Mouse (Mus musculus) small intestine, adult 2 months (tissue): ENCODE data around the gene Siglec1. TPM values are rescaled to one million over a fixed set of nuclear protein-coding genes. Genes with fewer than 3 reads are reported as not detected.

Experiments used
- H3K27ac ChIP-seq: fragments of 200-500 bp; 2 replicates; pipeline ENCODE4 v1.5.1; 2012; ENCODE audit warnings: low read depth, low read length, control low read depth, inconsistent platforms; ENCODE audit not compliant: insufficient read depth
- H3K27me3 ChIP-seq: fragments of 200-500 bp; 2 replicates; pipeline ENCODE4 v1.6.1; 2012; ENCODE audit warnings: mild to moderate bottlenecking, moderate library complexity, low read length, inconsistent platforms; ENCODE audit not compliant: control insufficient read depth, insufficient read depth
- H3K36me3 ChIP-seq: fragments of 200-500 bp; 2 replicates; pipeline ENCODE4 v1.6.1; 2012; ENCODE audit warnings: mild to moderate bottlenecking, low read length, control low read depth, inconsistent platforms; ENCODE audit not compliant: control insufficient read depth, insufficient read depth
- H3K4me1 ChIP-seq: fragments of 200-500 bp; 2 replicates; pipeline ENCODE4 v1.6.1; 2012; ENCODE audit warnings: low read length, inconsistent platforms, mixed read lengths; ENCODE audit not compliant: control insufficient read depth, insufficient read depth, insufficient read length
- H3K4me3 ChIP-seq: fragments of 200-500 bp; 2 replicates; pipeline ENCODE4 v1.5.1; 2012; ENCODE audit warnings: low read depth, mild to moderate bottlenecking, control low read depth, inconsistent platforms, low read length, moderate library complexity
- CTCF ChIP-seq: fragments of 200-500 bp; IDR thresholded peaks from 2 replicates; pipeline ENCODE4 v1.5.1; 2012; ENCODE audit warnings: low read depth, mild to moderate bottlenecking, control low read depth, inconsistent platforms, low read length, moderate library complexity, mixed read lengths; ENCODE audit not compliant: insufficient replicate concordance, insufficient read length; ENCODE audit errors: extremely low read depth
- POLR2A ChIP-seq: fragments of 200-500 bp; IDR thresholded peaks from 2 replicates; pipeline ENCODE4 v1.6.1; 2012; ENCODE audit warnings: low read depth, mild to moderate bottlenecking, control low read depth, inconsistent platforms, low read length, moderate library complexity
- WGBS: fragments of 180-500 bp; shearing (Covaris S2); methylation state at CpG from one replicate; pipeline ENCODE4 v1.1.7; 2018; 5-methylcytosine and 5-hydroxymethylcytosine counted together
- polyA plus RNA-seq: library from polyadenylated mRNA; depleted of rRNA; stranded (reverse); fragments of >200 nt; gene quantifications from 2 replicates; pipeline ENCODE4 v1.2.3, GENCODE M21; 2012

The Siglec1 gene
- polyA plus RNA-seq, 1 experiment: 1.9 TPM

GRCm38 (mm10) chr2:131059377-131059776 is 27.2 kb downstream of the Siglec1 start:
- no peak overlapping the region for H3K4me3 ChIP-seq
- peaks cover 1% of the 10 kb centered on the region; the same call in 1 of the 2 replicates for H3K4me1 ChIP-seq
- peaks cover 17% of the 10 kb centered on the region for H3K27me3 ChIP-seq
- no peak overlapping the region for H3K27ac ChIP-seq
- H3K36me3 ChIP-seq: no peaks in the 10 kb centered on the region
- no peak for TF ChIP-seq POLR2A
- TF ChIP-seq CTCF: no peak
- 5% methylated on average over 1 of the region's 1 CpGs for WGBS

- WGBS: 94% methylated on average over 8 of the region's 8 CpGs
- Histone ChIP-seq H3K4me1 (peaks cover 5% of the 10 kb centered on the region; the same call in 1 of the 2 replicates), H3K36me3 (no peaks in the 10 kb centered on the region), H3K27me3 (peaks cover 24% of the 10 kb centered on the region), H3K27ac (no peak overlapping the region), H3K4me3 (no peak overlapping the region)
- TF ChIP-seq CTCF: no peak
- TF ChIP-seq POLR2A: no peak
These were observed 27.9 kb downstream of the Siglec1 start for GRCm38 (mm10) chr2:131058672-131059071.

DNA sequence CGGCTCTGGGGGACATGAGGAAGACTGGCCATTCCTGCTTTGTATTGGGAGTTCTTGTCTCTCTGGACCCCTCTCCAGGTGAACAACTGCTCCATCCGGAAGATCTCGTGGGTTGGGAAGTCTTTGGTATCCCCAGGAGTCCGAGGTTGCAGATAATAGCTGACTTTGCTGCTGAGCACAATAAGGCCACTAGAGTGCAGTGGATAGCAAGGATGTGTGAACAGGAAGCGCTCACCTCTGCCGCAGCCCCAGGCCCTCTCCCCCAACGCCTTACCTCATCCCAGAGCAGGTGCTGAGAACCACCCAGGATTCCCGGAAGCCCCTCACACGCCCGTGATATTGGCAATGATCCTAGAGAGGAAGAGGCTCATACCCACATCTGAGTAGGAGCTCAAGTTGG is 30.4 kb downstream of the Siglec1 start:
- peaks cover 5% of the 10 kb centered on the region; the same call in 1 of the 2 replicates for H3K4me1 ChIP-seq
- no peak; the same call in 1 of the 2 replicates for TF ChIP-seq CTCF
- no peak for TF ChIP-seq POLR2A
- no peaks in the 10 kb centered on the region for H3K36me3 ChIP-seq
- no peak overlapping the region for H3K4me3 ChIP-seq
- H3K27ac ChIP-seq: no peak overlapping the region
- H3K27me3 ChIP-seq: peaks cover 26% of the 10 kb centered on the region
- WGBS: 6% methylated on average over 10 of the region's 10 CpGs

GRCm38 (mm10) chr2:131055631-131056030 is 30.9 kb downstream of the Siglec1 start:
- no peak overlapping the region for H3K4me3 ChIP-seq
- no peaks in the 10 kb centered on the region for H3K36me3 ChIP-seq
- H3K4me1 ChIP-seq: peaks cover 5% of the 10 kb centered on the region; the same call in 1 of the 2 replicates
- peaks cover 26% of the 10 kb centered on the region for H3K27me3 ChIP-seq
- TF ChIP-seq POLR2A: no peak
- TF ChIP-seq CTCF: peak; percentile 51; the same call in 1 of the 2 replicates
- H3K27ac ChIP-seq: no peak overlapping the region
- 5% methylated on average over 10 of the region's 10 CpGs for WGBS

DNA sequence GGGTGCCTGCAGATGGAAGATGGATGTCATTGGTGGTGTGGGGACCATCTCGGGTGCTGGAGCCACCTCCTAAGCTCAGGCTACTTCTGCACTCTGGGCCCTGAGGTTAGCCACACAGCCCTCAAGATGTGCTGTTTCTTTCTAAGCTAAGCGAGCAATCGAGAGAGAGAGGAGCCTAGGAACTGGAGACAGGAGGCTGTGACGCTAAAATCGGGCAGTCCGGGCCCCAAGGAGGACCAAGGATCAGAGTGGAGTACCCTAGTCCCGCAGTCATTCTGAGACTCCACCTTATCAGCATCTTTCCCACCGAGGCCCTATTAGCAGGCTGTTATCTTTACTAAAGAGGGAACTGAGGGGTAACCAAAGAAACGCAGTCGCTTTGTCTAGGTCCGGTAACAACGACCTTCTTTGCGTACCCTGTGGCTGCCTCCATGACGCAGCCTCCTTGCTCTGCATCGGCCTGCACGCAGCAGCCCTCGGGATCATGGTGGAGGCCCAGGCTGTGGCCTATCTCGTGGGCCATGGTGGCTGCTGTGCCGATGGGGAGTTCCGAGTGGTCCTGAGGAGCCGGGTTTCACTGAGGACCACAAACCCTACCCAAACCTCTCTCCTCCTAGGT is 31.8 kb downstream of the Siglec1 start:
- peaks cover 26% of the 10 kb centered on the region for H3K27me3 ChIP-seq
- H3K27ac ChIP-seq: no peak overlapping the region
- 13% methylated on average over 21 of the region's 21 CpGs for WGBS
- no peak for TF ChIP-seq CTCF
- no peak for TF ChIP-seq POLR2A
- peak overlapping the region; percentile 6; the same call in 1 of the 2 replicates for H3K4me3 ChIP-seq
- H3K36me3 ChIP-seq: no peaks in the 10 kb centered on the region
- H3K4me1 ChIP-seq: peaks cover 5% of the 10 kb centered on the region; the same call in 1 of the 2 replicates

DNA sequence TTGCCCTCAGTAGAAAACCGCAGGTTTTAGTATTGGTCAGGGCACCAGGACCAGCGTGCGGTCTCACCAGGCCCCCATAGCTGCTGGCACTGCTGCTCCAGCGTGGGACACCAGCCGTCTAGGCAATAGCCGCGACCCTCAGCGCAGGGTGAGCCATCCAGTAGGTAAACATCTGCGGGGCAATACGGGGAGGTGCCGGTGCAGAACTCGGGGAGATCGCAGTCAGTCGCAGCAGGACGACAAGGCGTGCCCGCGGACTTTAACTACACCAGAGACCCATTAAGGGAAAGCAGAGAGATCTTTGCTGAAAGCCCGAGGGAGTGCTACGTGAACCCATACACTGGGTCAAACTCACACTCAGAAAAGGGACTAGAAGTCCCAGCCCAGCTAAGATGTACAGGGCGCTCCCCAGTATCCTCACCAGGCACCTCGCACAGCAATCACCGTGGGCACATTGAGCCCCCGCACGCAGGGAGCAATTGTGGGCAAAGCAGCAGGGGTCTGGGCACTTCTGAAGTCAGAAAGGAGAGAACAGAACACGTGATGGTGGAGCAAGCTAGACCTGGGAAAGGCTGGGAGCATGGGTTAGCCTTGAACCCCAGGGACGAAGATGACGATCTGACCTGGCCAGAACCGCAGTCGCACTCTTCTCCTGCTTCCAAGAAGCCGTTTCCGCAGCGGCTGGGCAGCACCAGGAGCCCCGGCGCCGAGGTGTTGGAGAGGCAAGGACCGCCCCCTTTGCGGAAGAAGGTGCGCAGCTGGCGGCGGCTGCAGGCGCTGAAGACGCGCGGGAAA is 32.5 kb downstream of the Siglec1 start:
- peak overlapping the region; percentile 6 for H3K4me3 ChIP-seq
- no peak overlapping the region for H3K27ac ChIP-seq
- peaks cover 26% of the 10 kb centered on the region for H3K27me3 ChIP-seq
- H3K4me1 ChIP-seq: peaks cover 5% of the 10 kb centered on the region; the same call in 1 of the 2 replicates
- TF ChIP-seq CTCF (no peak), POLR2A (no peak)
- WGBS: 7% methylated on average over 45 of the region's 45 CpGs
- H3K36me3 ChIP-seq: no peaks in the 10 kb centered on the region

- Histone ChIP-seq H3K4me3 (no peak overlapping the region), H3K36me3 (no peaks in the 10 kb centered on the region), H3K4me1 (peaks cover 5% of the 10 kb centered on the region; the same call in 1 of the 2 replicates), H3K27me3 (peaks cover 26% of the 10 kb centered on the region), H3K27ac (no peak overlapping the region)
- TF ChIP-seq POLR2A: no peak
- TF ChIP-seq CTCF: no peak
- WGBS: 60% methylated on average over 6 of the region's 6 CpGs
These were observed 33.6 kb downstream of the Siglec1 start for GRCm38 (mm10) chr2:131052862-131053418.
